Mouse (Mus musculus) left cerebral cortex, postnatal 25 days (tissue): ENCODE data around the gene Pofut1. TPM values are rescaled to one million over a fixed set of nuclear protein-coding genes. Genes with fewer than 3 reads are reported as not detected.
A peak's percentile ranks its signal among the peaks of the same experiment; 100 is the strongest.
"Not testable (repeated sequence)": the region's sequence is repeated elsewhere in the genome, so short reads cannot be mapped to it uniquely, and the experiment has no call there.

ENCODE experiments used
- DNase-seq, 2 experiments: peaks; one replicate each; pipeline ENCODE4 v3.0.0; 2022; ENCODE audit warnings: low spot score in 2 of 2, mixed read lengths in 1 of 2
- intact Hi-C: fragments of 180-260 bp; cut with DNase I; formaldehyde crosslinking; loops from one replicate; pipeline ENCODE4 v1.15.1; 2025
- total RNA-seq, 2 experiments: library from RNA; stranded (reverse); gene quantifications; 2 replicates each; pipeline ENCODE4 v1.2.3; 2021

Gene Pofut1
- total RNA-seq, 2 experiments from 2014 or later: 13.6 to 15.3 TPM

GRCm38 (mm10) chr2:153237891-153238290, 3.4 kb upstream of the Pofut1 start:
- DNase-seq: no peak
- intact Hi-C loops: no loop called here

- DNase-seq: no peak
- intact Hi-C loops: no loop called here
These were observed 2.9 kb upstream of the Pofut1 start for GRCm38 (mm10) chr2:153238406-153238805.

- intact Hi-C loops: no loop called here
- DNase-seq: no peak
These were observed 2.1 kb upstream of the Pofut1 start for GRCm38 (mm10) chr2:153239021-153239859.

- peak in 1 of 2 experiments; percentile 10 for DNase-seq
- intact Hi-C loops: loop anchor here (2.0 to 5.0 kb wide), 2 partner anchors 78 to 107 kb away; partner anchors contain the start of gene Tm9sf4
These were observed 1.4 kb upstream of the Pofut1 start for GRCm38 (mm10) chr2:153239860-153240480.

- intact Hi-C loops: loop anchor here (2.0 to 5.0 kb wide), 2 partner anchors 78 to 106 kb away; partner anchors contain the start of gene Tm9sf4
These were observed 565 bp upstream of the Pofut1 start for GRCm38 (mm10) chr2:153240701-153241235.

GRCm38 (mm10) chr2:153242156-153242555, 823 bp downstream of the Pofut1 start:
- intact Hi-C loops: loop anchor here (5.0 kb wide), 1 partner anchor 80 kb away; the partner anchor contains the start of gene Tm9sf4
- no peak for DNase-seq

More at GRCm38 (mm10) chr2:153240701-153241235, 565 bp upstream of the Pofut1 start:
- DNase-seq: peak in 1 of 2 experiments; percentile 16

GRCm38 (mm10) chr2:153249751-153250150, 8.4 kb downstream of the Pofut1 start:
- intact Hi-C loops: no loop called here
- no peak for DNase-seq

- DNase-seq: no peak
- intact Hi-C loops: no loop called here
These were observed 15.3 kb downstream of the Pofut1 start for GRCm38 (mm10) chr2:153256604-153257003.

GRCm38 (mm10) chr2:153259030-153259863, 17.9 kb downstream of the Pofut1 start:
- intact Hi-C loops: no loop called here
- DNase-seq: no peak

GRCm38 (mm10) chr2:153259864-153260674, 18.7 kb downstream of the Pofut1 start:
- DNase-seq: no peak
- intact Hi-C loops: no loop called here

GRCm38 (mm10) chr2:153263053-153263452, 21.7 kb downstream of the Pofut1 start:
- intact Hi-C loops: no loop called here
- DNase-seq: no peak

GRCm38 (mm10) chr2:153267331-153267730, 26.0 kb downstream of the Pofut1 start:
- no peak for DNase-seq
- intact Hi-C loops: no loop called here

- intact Hi-C loops, DNase-seq: not testable (repeated sequence)
These were observed 29.0 kb downstream of the Pofut1 start for GRCm38 (mm10) chr2:153270231-153270915.

- intact Hi-C loops, DNase-seq: not testable (repeated sequence)
These were observed 33.0 kb downstream of the Pofut1 start for GRCm38 (mm10) chr2:153274200-153274918.

GRCm38 (mm10) chr2:153274919-153275247, 33.5 kb downstream of the Pofut1 start:
- intact Hi-C loops: no loop called here
- no peak for DNase-seq

GRCm38 (mm10) chr2:153275577-153275976, 34.2 kb downstream of the Pofut1 start:
- intact Hi-C loops: not testable (repeated sequence)

GRCm38 (mm10) chr2:153276440-153276839, 35.1 kb downstream of the Pofut1 start:
- intact Hi-C loops: no loop called here
- no peak for DNase-seq

More at GRCm38 (mm10) chr2:153275577-153275976, 34.2 kb downstream of the Pofut1 start:
- DNase-seq: not testable (repeated sequence)
